Mouse (Mus musculus): ENCODE data around the gene Cstf2t. TPM values are rescaled to one million over a fixed set of nuclear protein-coding genes. Genes with fewer than 3 reads are reported as not detected.

The Cstf2t gene
- polyA plus RNA-seq, 1 experiment from 2014 or later = 72.0 TPM

GRCm38 (mm10) chr19:31083761-31084160, 1.1 kb downstream of the Cstf2t start:
- peak overlapping the region; percentile 66 for H3K4me3 ChIP-seq (replicated peaks)
- no peaks in the 10 kb centered on the region for H3K27me3 ChIP-seq
- peaks cover 19% of the 10 kb centered on the region for H3K4me1 ChIP-seq
- no peak overlapping the region for H3K27ac ChIP-seq
- H3K4me2 ChIP-seq = peak overlapping the region; percentile 87
- ATAC-seq (ENCODE audit: low FRiP score) = no peak
- 0 out of 2 replicates have a peak overlapping the region, but pooled peaks have one; percentile 74 for H3K9ac ChIP-seq
- 95% methylated on average over 8 of the region's 8 CpGs for WGBS
- H3K36me3 ChIP-seq (replicated peaks) = peaks cover 38% of the 10 kb centered on the region
- H3K9me3 ChIP-seq = no peaks in the 10 kb centered on the region

- ATAC-seq (ENCODE audit: low FRiP score) = no peak
- Histone ChIP-seq H3K4me3 (replicated peaks) (no peak overlapping the region), H3K27ac (no peak overlapping the region), H3K27me3 (no peaks in the 10 kb centered on the region), H3K9ac (no peak overlapping the region), H3K4me2 (no peak overlapping the region), H3K9me3 (no peaks in the 10 kb centered on the region), H3K4me1 (no peaks in the 10 kb centered on the region), H3K36me3 (replicated peaks) (no peaks in the 10 kb centered on the region)
- WGBS = 71% methylated on average over 3 of the region's 3 CpGs
Observed at GRCm38 (mm10) chr19:31097857-31098256, 15.2 kb downstream of the Cstf2t start.

- H3K9ac ChIP-seq = no peak overlapping the region
- H3K4me1 ChIP-seq = no peaks in the 10 kb centered on the region
- no peak overlapping the region for H3K4me3 ChIP-seq (replicated peaks)
- H3K4me2 ChIP-seq = no peak overlapping the region
- no peaks in the 10 kb centered on the region for H3K27me3 ChIP-seq
- WGBS = 95% methylated on average over 3 of the region's 3 CpGs
- ATAC-seq (ENCODE audit: low FRiP score) = no peak
- H3K27ac ChIP-seq = no peak overlapping the region
- H3K36me3 ChIP-seq (replicated peaks) = no peaks in the 10 kb centered on the region
- H3K9me3 ChIP-seq = no peaks in the 10 kb centered on the region
Observed at GRCm38 (mm10) chr19:31099369-31099768, 16.7 kb downstream of the Cstf2t start.

- no peak for ATAC-seq (ENCODE audit: low FRiP score)
- Histone ChIP-seq H3K27ac (no peak overlapping the region), H3K4me3 (replicated peaks) (no peak overlapping the region), H3K9ac (no peak overlapping the region), H3K4me2 (no peak overlapping the region), H3K36me3 (replicated peaks) (no peaks in the 10 kb centered on the region), H3K4me1 (no peaks in the 10 kb centered on the region), H3K27me3 (no peaks in the 10 kb centered on the region), H3K9me3 (no peaks in the 10 kb centered on the region)
- WGBS = 86% methylated on average over 6 of the region's 6 CpGs
Observed at GRCm38 (mm10) chr19:31104764-31105163, 22.1 kb downstream of the Cstf2t start.

GRCm38 (mm10) chr19:31106036-31106435, 23.4 kb downstream of the Cstf2t start:
- ATAC-seq (ENCODE audit: low FRiP score) = no peak
- Histone ChIP-seq H3K4me2 (no peak overlapping the region), H3K4me3 (replicated peaks) (no peak overlapping the region), H3K9ac (no peak overlapping the region), H3K27ac (no peak overlapping the region), H3K4me1 (no peaks in the 10 kb centered on the region), H3K27me3 (no peaks in the 10 kb centered on the region), H3K36me3 (replicated peaks) (no peaks in the 10 kb centered on the region), H3K9me3 (no peaks in the 10 kb centered on the region)
- 24% methylated on average over 3 of the region's 3 CpGs for WGBS

- no peak overlapping the region for H3K4me2 ChIP-seq
- WGBS = 40% methylated on average over 9 of the region's 9 CpGs
- no peak overlapping the region for H3K9ac ChIP-seq
- ATAC-seq (ENCODE audit: low FRiP score) = no peak
- no peaks in the 10 kb centered on the region for H3K9me3 ChIP-seq
- H3K27me3 ChIP-seq = no peaks in the 10 kb centered on the region
- H3K36me3 ChIP-seq (replicated peaks) = no peaks in the 10 kb centered on the region
- H3K4me1 ChIP-seq = no peaks in the 10 kb centered on the region
- H3K4me3 ChIP-seq (replicated peaks) = no peak overlapping the region
- H3K27ac ChIP-seq = no peak overlapping the region
Observed at GRCm38 (mm10) chr19:31106835-31107554, 24.4 kb downstream of the Cstf2t start.

- Histone ChIP-seq H3K9me3 (no peaks in the 10 kb centered on the region), H3K4me3 (replicated peaks) (no peak overlapping the region), H3K36me3 (replicated peaks) (no peaks in the 10 kb centered on the region), H3K9ac (no peak overlapping the region), H3K27ac (no peak overlapping the region), H3K4me2 (no peak overlapping the region), H3K4me1 (peaks cover 2% of the 10 kb centered on the region; the same call in 1 of the 2 replicates), H3K27me3 (no peaks in the 10 kb centered on the region)
- 51% methylated on average over 4 of the region's 4 CpGs for WGBS
- ATAC-seq (ENCODE audit: low FRiP score) = no peak
Observed at GRCm38 (mm10) chr19:31114690-31115089, 32.1 kb downstream of the Cstf2t start.

GRCm38 (mm10) chr19:31124628-31125027, 42.0 kb downstream of the Cstf2t start:
- Histone ChIP-seq H3K4me2 (no peak overlapping the region), H3K9me3 (no peaks in the 10 kb centered on the region), H3K36me3 (replicated peaks) (no peaks in the 10 kb centered on the region), H3K27ac (no peak overlapping the region), H3K4me1 (no peaks in the 10 kb centered on the region), H3K27me3 (no peaks in the 10 kb centered on the region), H3K9ac (no peak overlapping the region), H3K4me3 (replicated peaks) (no peak overlapping the region)
- no peak for ATAC-seq (ENCODE audit: low FRiP score)
- 88% methylated on average over 3 of the region's 3 CpGs for WGBS

- no peak overlapping the region for H3K4me3 ChIP-seq (replicated peaks)
- H3K4me1 ChIP-seq = peaks cover 4% of the 10 kb centered on the region; the same call in 1 of the 2 replicates
- WGBS = 83% methylated on average over 8 of the region's 8 CpGs
- no peaks in the 10 kb centered on the region for H3K9me3 ChIP-seq
- no peak overlapping the region for H3K27ac ChIP-seq
- H3K36me3 ChIP-seq (replicated peaks) = no peaks in the 10 kb centered on the region
- no peak overlapping the region for H3K9ac ChIP-seq
- no peak overlapping the region for H3K4me2 ChIP-seq
- H3K27me3 ChIP-seq = no peaks in the 10 kb centered on the region
- no peak for ATAC-seq (ENCODE audit: low FRiP score)
Observed at GRCm38 (mm10) chr19:31132614-31133013, 50.0 kb downstream of the Cstf2t start.

GRCm38 (mm10) chr19:31136316-31136715, 53.7 kb downstream of the Cstf2t start:
- no peak for ATAC-seq (ENCODE audit: low FRiP score)
- WGBS = 11% methylated on average over 2 of the region's 2 CpGs
- no peak overlapping the region for H3K4me3 ChIP-seq (replicated peaks)
- no peak overlapping the region for H3K27ac ChIP-seq
- H3K9ac ChIP-seq = no peak overlapping the region
- no peaks in the 10 kb centered on the region for H3K9me3 ChIP-seq
- no peaks in the 10 kb centered on the region for H3K27me3 ChIP-seq
- H3K4me1 ChIP-seq = peaks cover 4% of the 10 kb centered on the region; the same call in 1 of the 2 replicates
- H3K36me3 ChIP-seq (replicated peaks) = no peaks in the 10 kb centered on the region
- H3K4me2 ChIP-seq = no peak overlapping the region
